Mouse (Mus musculus): ENCODE results near the gene Idh3a.

Idh3a gene

GRCm38 (mm10) chr9:54587863-54588262, 1.7 kb downstream of the Idh3a start:
- DNase-seq (ENCODE audit: low read depth, low spot score) = no peak

DNA sequence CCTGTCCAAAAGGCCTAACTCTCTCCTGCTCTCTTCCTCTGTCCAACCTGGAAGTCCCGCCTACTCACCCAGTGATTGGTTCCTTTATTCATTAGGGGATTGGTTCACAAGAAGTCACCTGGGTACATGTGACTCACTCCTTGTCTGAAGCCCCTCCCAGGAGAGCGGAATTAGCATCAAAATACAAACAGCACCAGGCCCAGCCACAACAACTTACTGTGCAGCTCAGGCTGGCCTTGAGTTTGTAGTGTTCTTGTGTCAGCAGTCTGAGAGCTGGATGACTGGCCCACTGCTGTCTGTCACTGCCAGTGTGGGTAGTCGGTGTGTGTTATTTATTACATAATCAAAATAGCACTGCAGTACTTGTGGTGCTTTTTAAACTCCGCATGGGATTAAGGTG, 7.5 kb downstream of the Idh3a start:
- DNase-seq (ENCODE audit: low read depth, low spot score) = peak; percentile 43

DNA sequence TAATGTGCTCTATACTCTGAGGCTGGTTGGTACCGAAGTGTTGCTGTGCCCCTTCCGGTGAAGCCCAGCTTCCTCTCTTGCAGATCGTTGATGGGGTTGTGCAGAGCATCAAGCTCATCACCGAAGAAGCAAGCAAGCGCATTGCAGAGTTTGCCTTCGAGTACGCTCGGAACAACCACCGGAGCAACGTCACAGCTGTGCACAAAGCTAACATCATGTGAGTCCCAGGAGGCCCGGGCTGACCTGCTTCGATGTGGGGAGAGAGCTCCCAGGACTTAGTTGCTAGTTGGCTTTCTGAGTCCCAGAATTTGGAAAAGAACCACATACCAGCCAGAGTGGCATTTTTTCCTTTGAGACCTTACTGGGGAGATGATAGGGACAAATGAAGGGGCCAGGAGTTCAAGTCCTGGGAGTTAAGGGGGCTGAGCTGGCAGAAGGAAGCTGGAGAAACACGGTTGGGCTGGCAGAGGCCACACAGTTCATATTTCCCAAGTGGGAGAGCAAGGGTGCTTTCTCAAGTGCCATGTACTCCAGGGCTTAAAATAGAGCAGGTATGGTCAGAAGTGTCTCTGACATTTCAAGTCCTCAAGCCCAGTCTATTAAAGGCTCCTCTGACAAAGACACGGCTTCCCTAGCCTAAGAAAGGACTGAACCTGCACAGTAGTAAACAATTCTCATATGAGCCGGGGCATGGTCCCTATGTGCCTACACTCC, 10.8 kb downstream of the Idh3a start:
- no peak for DNase-seq (ENCODE audit: low read depth, low spot score)

DNA sequence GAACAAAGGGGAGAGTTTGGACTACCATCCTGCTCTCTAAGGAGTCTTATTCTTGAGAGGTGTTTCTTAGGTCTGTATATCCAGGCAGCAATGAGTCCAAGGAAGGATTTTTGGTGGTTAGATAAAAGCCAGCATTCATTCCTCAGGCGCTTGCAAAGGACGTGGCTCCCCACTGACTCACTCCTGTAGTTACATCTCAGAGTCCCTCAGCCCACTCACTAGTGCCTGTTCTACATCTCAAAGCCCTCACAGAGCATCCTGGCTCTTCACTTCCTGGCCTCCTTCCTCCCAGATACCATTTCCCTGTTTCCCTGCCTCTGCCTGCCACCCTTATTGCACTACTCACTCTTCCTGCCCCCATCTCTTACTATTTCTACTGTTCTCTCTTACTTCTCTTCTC, 16.3 kb downstream of the Idh3a start:
- no peak for DNase-seq (ENCODE audit: low read depth, low spot score)

GRCm38 (mm10) chr9:54602916-54603315, 16.8 kb downstream of the Idh3a start:
- DNase-seq (ENCODE audit: low read depth, low spot score) = no peak

DNA sequence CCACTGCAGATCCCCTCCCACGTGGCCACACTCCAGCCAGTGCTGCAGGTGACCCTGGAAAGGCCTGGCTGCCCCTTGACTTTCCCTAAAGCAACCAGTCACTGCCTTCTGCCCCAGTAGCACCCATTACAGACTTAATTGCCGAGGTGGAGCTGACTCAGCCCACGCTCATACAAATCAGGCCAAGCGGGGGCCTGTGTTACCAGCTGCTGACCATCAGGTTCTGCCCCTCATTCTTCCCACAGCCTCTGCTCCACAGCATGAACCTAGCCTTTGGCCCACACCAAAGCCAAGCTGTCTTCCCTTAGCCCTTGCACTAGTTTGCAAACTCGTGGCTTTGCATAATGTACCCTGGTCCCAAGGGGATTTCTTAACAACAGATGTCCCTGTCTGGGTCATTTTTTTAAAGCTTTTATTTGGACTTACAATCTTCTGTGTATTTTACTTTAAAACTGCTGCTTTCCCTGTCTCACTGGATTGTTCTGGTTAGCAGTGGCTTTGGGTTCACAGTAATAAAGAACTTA, 18.1 kb downstream of the Idh3a start:
- no peak for DNase-seq (ENCODE audit: low read depth, low spot score)

DNA sequence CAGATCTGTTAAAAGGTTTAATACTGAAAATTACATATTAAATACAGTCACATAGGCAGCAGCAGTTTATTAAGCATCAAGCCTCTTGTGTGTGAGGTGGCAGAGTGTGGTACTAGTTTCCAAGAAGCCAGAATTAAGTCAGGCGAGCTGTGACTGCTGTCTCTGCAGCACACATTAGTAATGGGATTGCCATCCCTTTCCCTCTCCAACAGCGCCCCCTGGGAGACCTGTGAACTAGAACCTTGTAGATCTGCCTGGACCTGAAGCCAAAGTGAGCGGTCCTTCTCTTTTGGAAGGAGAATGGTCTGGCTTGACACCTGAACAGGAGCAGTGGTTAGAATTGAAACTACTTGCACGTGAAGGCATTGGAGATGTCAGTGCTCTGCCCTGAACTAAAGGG, 18.8 kb downstream of the Idh3a start:
- no peak for DNase-seq (ENCODE audit: low read depth, low spot score)

DNA sequence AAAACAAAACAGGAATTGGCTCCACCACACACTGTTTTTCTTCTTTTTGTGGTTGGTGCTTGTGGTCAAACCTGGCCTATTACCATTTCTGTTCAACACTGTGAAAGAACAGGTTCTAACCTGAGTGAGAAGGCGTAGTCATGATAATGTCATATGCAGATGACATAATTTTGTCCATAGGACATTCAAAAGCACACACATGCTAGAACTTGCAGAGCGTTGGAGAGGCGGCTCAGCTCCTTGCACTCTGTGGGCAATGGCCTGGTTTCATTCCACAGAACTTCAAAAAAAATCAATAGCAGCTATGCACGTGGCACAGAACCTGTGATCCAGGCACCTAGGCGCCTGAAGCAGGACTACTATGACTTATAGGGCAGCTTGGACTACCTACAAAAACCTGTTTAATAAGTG, 26.7 kb downstream of the Idh3a start:
- no peak for DNase-seq (ENCODE audit: low read depth, low spot score)

DNA sequence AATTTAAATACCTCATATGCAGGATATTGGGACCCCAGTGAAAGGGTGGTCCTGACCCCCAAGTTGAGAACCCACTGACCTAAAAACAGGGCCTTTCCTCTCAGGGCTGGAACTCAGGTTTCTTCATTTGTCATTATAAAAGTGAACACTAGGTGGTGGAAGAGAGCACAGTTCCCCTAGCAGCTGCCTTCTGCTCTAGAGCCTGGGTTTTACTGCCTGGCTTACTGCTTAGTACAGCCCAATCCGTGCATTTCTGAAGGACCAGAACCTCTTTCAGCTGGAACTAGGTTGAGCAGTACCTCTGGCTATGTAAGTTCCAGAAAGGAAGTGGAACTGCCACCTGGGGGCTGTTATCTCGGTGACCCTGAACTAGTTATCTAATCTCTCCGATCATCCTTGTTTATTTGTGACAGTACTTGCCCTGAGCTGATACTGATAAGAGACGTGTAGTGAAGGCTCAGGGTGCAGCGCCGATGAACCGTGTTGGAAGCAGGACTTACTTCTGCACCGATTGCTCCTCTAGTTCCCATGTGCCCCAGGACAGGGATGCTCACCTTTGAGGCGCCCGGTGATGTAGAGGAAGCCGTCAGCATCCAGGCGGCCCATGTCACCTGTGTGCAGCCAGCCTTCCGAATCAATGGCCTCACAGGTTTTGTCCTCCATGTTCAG, 28.2 kb downstream of the Idh3a start:
- peak; percentile 29 for DNase-seq (ENCODE audit: low read depth, low spot score)

GRCm38 (mm10) chr9:54627240-54627639, 41.1 kb downstream of the Idh3a start:
- DNase-seq (ENCODE audit: low read depth, low spot score) = no peak

- no peak for DNase-seq (ENCODE audit: low read depth, low spot score)
Observed at GRCm38 (mm10) chr9:54628752-54629151, 42.6 kb downstream of the Idh3a start.

DNA sequence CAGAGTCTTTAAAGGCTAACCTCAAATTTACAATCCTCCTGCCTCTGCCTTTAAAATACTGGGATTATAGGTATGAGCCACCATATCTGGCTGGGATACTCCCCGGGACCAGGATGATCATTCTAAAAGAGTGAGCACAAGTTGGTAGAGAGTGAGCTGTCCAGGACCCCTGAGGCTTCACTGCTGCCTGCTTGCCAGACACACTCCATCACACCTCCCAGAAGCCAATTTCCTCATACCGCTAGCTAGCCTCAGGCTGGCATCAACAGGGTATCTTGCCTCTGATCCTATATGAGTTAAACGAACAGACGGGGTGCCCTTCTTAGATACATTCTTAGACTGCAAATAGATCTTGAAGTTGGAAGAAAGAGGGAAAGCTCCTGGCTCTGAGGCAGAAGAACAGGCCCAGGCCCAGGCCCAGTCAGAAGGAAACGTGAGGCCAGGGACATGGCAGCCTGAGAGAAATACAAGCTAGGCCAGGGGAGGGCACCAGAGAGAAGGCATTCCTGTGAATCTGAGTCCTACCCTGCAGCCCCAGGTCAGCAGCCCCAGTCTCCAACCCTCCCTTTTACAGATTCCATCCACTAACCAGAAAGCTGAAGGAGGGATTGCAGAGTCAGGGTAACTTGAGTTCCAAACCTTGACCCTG, 43.6 kb downstream of the Idh3a start:
- no peak for DNase-seq (ENCODE audit: low read depth, low spot score)

GRCm38 (mm10) chr9:54630905-54631304, 44.8 kb downstream of the Idh3a start:
- DNase-seq (ENCODE audit: low read depth, low spot score) = no peak

GRCm38 (mm10) chr9:54633401-54633800, 47.3 kb downstream of the Idh3a start:
- DNase-seq (ENCODE audit: low read depth, low spot score) = no peak

DNA sequence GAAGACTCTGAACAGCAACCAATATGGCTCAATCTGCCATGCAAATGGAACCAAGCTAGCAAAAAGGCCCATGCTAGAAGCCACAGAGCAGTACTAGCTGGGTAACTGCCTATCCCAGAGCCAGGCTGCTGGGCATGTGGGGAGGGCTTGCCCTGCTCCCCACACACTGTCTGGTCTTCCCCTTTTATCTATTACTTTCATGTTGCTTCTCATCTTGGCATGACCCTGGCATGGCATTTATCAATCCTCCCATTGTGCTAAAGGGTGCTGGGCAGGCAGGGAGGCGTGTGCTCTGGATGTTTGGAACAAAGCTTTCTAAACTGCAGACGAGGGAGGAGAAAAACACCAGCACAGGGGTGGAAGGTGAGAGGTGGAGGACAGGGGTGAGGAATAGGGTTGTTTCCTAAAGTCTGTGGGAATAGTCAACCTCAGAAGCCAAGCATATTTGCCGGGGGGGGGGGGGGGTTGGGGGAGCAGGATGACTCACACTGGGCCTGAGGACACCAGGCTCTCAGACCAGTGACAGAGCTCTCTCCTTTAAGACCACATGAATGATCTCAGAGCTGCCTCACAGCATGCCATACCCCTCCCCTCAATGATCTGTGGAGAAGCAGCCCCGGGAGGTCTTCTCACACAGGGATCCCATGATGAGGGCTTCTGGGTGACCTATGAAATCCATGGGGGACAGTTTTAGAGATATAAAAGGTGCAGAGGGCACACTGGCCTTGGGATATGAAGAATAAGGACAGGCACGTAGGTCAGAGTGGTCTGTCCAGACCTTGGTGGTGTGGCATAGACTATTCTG, 51.6 kb downstream of the Idh3a start:
- no peak for DNase-seq (ENCODE audit: low read depth, low spot score)

DNA sequence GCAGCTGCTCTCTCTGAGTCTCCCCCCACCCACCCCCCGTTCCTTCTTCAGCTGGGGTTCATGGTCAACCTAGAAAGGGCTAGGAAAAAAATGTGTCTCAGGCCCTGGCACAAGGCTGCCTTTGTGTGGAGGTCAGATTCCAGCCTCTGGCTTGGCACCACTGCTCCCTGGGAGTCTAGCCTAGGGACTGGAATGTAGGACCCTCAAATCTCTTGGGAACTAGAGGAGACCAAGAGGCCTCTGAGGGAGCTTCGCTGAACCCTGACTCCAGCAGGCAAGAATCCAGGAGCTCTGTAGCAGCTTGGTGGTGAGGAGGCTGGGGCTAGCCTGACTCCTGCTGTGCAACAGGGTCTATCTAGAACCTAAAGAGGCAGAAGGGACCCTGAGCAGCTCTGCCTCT, 53.1 kb downstream of the Idh3a start:
- no peak for DNase-seq (ENCODE audit: low read depth, low spot score)

GRCm38 (mm10) chr9:54641548-54641947, 55.4 kb downstream of the Idh3a start:
- no peak for DNase-seq (ENCODE audit: low read depth, low spot score)

DNA sequence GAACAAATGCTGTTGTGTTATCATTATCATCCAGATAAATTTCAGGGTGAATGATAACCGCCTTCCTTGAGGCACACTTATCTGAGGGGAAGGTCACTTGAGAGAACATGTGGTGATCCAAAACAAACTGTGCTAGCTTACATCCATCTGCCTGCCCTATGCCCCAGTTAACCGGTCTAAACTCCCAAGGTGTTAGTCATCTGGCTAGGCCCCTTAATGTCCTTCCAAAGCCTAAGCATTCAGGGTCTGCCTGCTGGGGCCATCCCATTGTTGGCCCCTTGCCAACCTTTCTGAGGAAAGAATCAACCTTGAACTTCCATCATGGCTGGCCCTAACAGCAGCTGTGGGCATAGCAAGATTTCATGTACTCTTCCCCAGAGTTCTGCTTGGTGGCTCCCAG, 56.0 kb downstream of the Idh3a start:
- DNase-seq (ENCODE audit: low read depth, low spot score) = no peak

DNA sequence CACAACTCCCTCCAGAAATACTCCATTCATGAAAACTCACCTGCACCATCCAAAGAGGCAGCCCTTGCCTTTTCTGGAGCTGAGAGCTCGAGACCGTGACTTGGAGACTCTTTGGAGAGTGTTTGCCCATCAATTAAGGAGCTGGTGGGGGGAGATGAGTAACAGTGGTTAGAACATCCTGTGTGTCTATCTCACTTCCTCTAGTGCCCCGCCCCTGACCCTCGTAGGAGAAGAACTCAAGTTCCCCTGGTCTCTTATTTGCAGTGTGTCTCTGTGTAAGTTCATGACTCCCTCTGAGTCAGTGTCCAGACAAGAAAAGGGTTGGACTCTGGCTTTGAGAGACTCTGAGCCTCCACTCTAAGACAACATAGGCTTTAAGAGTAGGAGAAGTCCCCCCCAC, 56.4 kb downstream of the Idh3a start:
- DNase-seq (ENCODE audit: low read depth, low spot score) = no peak

GRCm38 (mm10) chr9:54643179-54643578, 57.0 kb downstream of the Idh3a start:
- no peak for DNase-seq (ENCODE audit: low read depth, low spot score)

GRCm38 (mm10) chr9:54645530-54645929, 59.4 kb downstream of the Idh3a start:
- DNase-seq (ENCODE audit: low read depth, low spot score) = no peak

GRCm38 (mm10) chr9:54646252-54646651, 60.1 kb downstream of the Idh3a start:
- no peak for DNase-seq (ENCODE audit: low read depth, low spot score)
